Mouse (Mus musculus) thymus, adult 2 months (tissue): Measurements from ENCODE around the gene Slc35e2.

Experiments
- CTCF ChIP-seq: fragments of 200-500 bp; IDR thresholded peaks from 2 replicates; pipeline ENCODE4 v1.5.1; 2012; ENCODE audit warnings: mild to moderate bottlenecking, control low read depth, low read length, moderate library complexity, borderline replicate concordance; ENCODE audit not compliant: control insufficient read depth, poor library complexity, insufficient read depth; ENCODE audit errors: extremely low read depth
- POLR2A ChIP-seq: fragments of 200-500 bp; IDR thresholded peaks from 2 replicates; pipeline ENCODE4 v1.6.1; 2012; ENCODE audit warnings: mild to moderate bottlenecking, low read length, control low read depth, moderate library complexity; ENCODE audit not compliant: control insufficient read depth, poor library complexity, insufficient read depth; ENCODE audit errors: extremely low read depth

DNA sequence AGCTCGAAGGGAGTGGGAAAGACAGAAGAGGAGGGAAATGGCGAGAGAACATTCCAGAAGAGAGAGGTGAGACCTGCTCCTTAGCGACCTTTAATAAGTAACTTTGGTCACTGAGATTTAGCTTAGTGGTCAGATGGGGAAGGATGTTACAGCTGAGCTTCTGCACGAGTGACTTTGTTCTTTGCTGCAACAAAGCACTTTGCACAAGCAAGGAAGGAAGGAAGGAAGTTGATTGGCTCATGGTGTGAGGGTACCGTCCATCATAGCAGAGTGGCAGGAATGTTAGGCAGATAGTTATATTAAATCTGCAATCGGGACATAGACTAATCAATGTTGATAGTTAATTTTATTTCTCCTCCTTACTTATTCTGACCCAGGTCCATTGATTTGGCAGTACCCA lies 29.1 kb downstream of the Slc35e2 start:
- TF ChIP-seq POLR2A: no peak
- no peak for TF ChIP-seq CTCF
